33 mouse cellular contexts compared by ENCODE assay signal in the genomic region with DNA sequence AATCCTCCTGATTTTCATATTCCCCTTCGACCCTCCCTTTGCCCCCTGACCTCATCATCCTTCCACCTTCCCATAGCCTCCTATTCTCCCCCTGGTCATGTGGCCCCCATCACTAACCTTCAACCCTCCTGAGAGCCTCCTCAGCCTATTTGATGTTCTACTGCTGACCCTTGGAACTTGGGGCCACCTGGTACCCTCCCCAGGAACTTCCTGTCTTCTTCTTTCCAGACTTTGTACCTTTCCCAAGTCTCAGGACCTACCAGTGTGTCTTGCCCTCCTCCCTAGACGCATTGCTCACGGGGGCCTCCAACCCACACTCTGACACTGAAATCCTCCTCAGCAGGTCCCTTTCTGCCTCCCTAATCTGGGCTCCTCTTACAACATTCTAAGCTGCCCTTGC. TPM values are rescaled to one million over a fixed set of nuclear protein-coding genes. Genes with fewer than 3 reads are reported as not detected.
"Had no signal": no experiment of that assay in that cellular context is flagged by ENCODE, and none has a peak within 500 bp of the region (broad histone marks: within the 10 kb centered on the region; RNA-seq: fewer than 3 reads in every experiment).

No protein-coding gene starts in this region.

- H3K9me3 ChIP-seq: embryonic facial prominence, embryonic 10.5 days; embryonic facial prominence, embryonic 12.5 days; embryonic facial prominence, embryonic 13.5 days; embryonic facial prominence, embryonic 15.5 days; forebrain, embryonic 10.5 days; forebrain, embryonic 12.5 days; forebrain, embryonic 13.5 days; forebrain, embryonic 15.5 days had no signal

- H3K4me1 ChIP-seq: embryonic facial prominence, embryonic 10.5 days; embryonic facial prominence, embryonic 12.5 days; embryonic facial prominence, embryonic 13.5 days; embryonic facial prominence, embryonic 15.5 days; forebrain, embryonic 10.5 days; forebrain, embryonic 12.5 days; forebrain, embryonic 13.5 days; forebrain, embryonic 15.5 days had no signal

- H3K4me2 ChIP-seq: embryonic facial prominence, embryonic 12.5 days; embryonic facial prominence, embryonic 13.5 days; embryonic facial prominence, embryonic 15.5 days; forebrain, embryonic 12.5 days; forebrain, embryonic 13.5 days; forebrain, embryonic 15.5 days had no signal

- H3K36me3 ChIP-seq: embryonic facial prominence, embryonic 10.5 days; embryonic facial prominence, embryonic 12.5 days; embryonic facial prominence, embryonic 13.5 days; embryonic facial prominence, embryonic 15.5 days; forebrain, embryonic 10.5 days; forebrain, embryonic 12.5 days; forebrain, embryonic 15.5 days had no signal

- H3K4me3 ChIP-seq: embryonic facial prominence, embryonic 10.5 days; embryonic facial prominence, embryonic 12.5 days; embryonic facial prominence, embryonic 13.5 days; embryonic facial prominence, embryonic 15.5 days; erythroblast, embryonic 14.5 days; forebrain, embryonic 10.5 days; forebrain, embryonic 12.5 days; forebrain, embryonic 13.5 days; forebrain, embryonic 15.5 days; gastrocnemius, adult 2 months had no signal

- ATAC-seq: forebrain, embryonic 13.5 days; forebrain, embryonic 14.5 days; forebrain, embryonic 15.5 days; forebrain, embryonic 16.5 days; forebrain, postnatal 0 days had no signal

- H3K27me3 ChIP-seq: embryonic facial prominence, embryonic 12.5 days; embryonic facial prominence, embryonic 13.5 days; embryonic facial prominence, embryonic 15.5 days; forebrain, embryonic 12.5 days; forebrain, embryonic 13.5 days; forebrain, embryonic 15.5 days had no signal

- H3K9ac ChIP-seq: embryonic facial prominence, embryonic 12.5 days; embryonic facial prominence, embryonic 13.5 days; embryonic facial prominence, embryonic 15.5 days; forebrain, embryonic 12.5 days; forebrain, embryonic 13.5 days; forebrain, embryonic 15.5 days; forebrain, postnatal 0 days had no signal

- H3K27ac ChIP-seq: embryonic facial prominence, embryonic 10.5 days; embryonic facial prominence, embryonic 12.5 days; embryonic facial prominence, embryonic 13.5 days; embryonic facial prominence, embryonic 15.5 days; forebrain, embryonic 10.5 days; forebrain, embryonic 12.5 days; forebrain, embryonic 13.5 days; forebrain, embryonic 15.5 days; gastrocnemius, adult 2 months had no signal

- DNase-seq: cerebellum, adult 18-20 months; cerebellum, adult 2 months; cerebellum, adult 8-10 months; cerebellum, adult 9-10 months; cerebellum, adult 9-11 months; cerebellum, postnatal 10 days; cerebellum, postnatal 14 days; cerebellum, postnatal 25 days; cerebellum, postnatal 36 days; embryo, embryonic 11 days; forebrain, postnatal 0 days; gastrocnemius, adult 2 months; gastrocnemius, postnatal 10 days; gastrocnemius, postnatal 14 days; gastrocnemius, postnatal 25 days; gastrocnemius, postnatal 36 days; heart, adult 11 months had no signal

RNA-seq across cellular contexts. Expression of a gene that starts 22.0 kb away (rescaled TPM):
- polyA plus RNA-seq: embryonic facial prominence, embryonic 14.5 days; erythroblast, embryonic 14.5 days; forebrain, embryonic 13.5 days; forebrain, embryonic 16.5 days; gonadal fat pad, adult 2 months had no signal

RNA-seq across cellular contexts. Expression of a gene that starts 55.0 kb away (rescaled TPM):
- polyA plus RNA-seq: cerebellum, adult 2 months; cortical plate, adult 2 months; embryonic facial prominence, embryonic 10.5 days; embryonic facial prominence, embryonic 12.5 days; embryonic facial prominence, embryonic 13.5 days; embryonic facial prominence, embryonic 14.5 days; embryonic facial prominence, embryonic 15.5 days; erythroblast, embryonic 14.5 days; forebrain, embryonic 10.5 days; forebrain, embryonic 11.5 days; forebrain, embryonic 12.5 days; forebrain, embryonic 13.5 days; forebrain, embryonic 14.5 days; forebrain, embryonic 15.5 days; forebrain, embryonic 16.5 days; forebrain, postnatal 0 days; frontal cortex, adult 2 months; gonadal fat pad, adult 2 months had no signal
